Mouse (Mus musculus): Measurements from ENCODE around the gene Ehd1.

DNA sequence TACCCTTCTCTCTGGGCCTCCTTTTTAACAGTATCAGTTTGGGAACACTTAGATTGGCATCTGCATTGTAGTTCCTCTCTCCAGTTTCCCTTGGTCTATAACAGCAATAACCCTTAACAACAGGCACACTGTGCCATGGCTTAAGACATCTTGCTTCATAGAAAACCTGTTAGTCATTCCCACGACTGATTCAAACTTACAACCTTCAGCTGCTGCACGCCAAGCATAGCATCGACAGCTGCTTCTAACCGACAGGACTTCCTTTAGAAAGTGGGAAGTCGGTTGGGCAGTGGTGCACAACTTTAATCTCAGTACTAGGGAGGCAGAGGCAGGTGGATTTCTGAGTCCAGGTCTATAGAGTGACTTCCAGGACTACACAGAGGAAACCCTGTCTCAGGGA is 54.7 kb downstream of the Ehd1 start:
- TF ChIP-seq CTCF (IDR thresholded peaks at IDR 0.05; ENCODE audit: extremely low read depth, insufficient read depth, insufficient read length, insufficient replicate concordance) (no peak), POLR2A (IDR thresholded peaks at IDR 0.05; ENCODE audit: low read depth, low read length) (no peak)

All from spleen, adult 2 months (tissue).